Mouse (Mus musculus): Measurements from ENCODE around the gene Dgat2.

GRCm38 (mm10) chr7:99224225-99224624, 41.7 kb upstream of the Dgat2 start:
- TF ChIP-seq CTCF (IDR thresholded peaks at IDR 0.05; ENCODE audit: extremely low read depth, insufficient read length, insufficient replicate concordance, low read depth, low read length) (peak; percentile 47; the same call in 1 of the 2 replicates), POLR2A (IDR thresholded peaks at IDR 0.05; ENCODE audit: low read depth, low read length) (no peak)

Data from small intestine, adult 2 months (tissue).